Mouse (Mus musculus) liver, embryonic 14.5 days (tissue): Measurements from ENCODE around the gene Hirip3. TPM values are rescaled to one million over a fixed set of nuclear protein-coding genes. Genes with fewer than 3 reads are reported as not detected.
A peak's percentile ranks its signal among the peaks of the same experiment; 100 is the strongest.

Source experiments
- ATAC-seq: fragments of 200-750 bp; cut with Nextera tagmentation; 2 replicates; pipeline ENCODE4 v1.8.0; 2017; ENCODE audit warnings: moderate number of reproducible peaks, mild to moderate bottlenecking, moderate library complexity; ENCODE audit not compliant: insufficient read depth
- DNase-seq, 3 experiments: peaks; one replicate each; pipeline ENCODE4 v3.0.0-alpha.2; 2012 to 2013; ENCODE audit warnings: low read depth in 3 of 3, low spot score in 3 of 3
- H3K27ac ChIP-seq: fragments of 300-500 bp; sonication (generic); 2 replicates; pipeline ENCODE4 v1.5.1; 2014; ENCODE audit warnings: moderate library complexity, mild to moderate bottlenecking, control low read depth, inconsistent platforms
- H3K27me3 ChIP-seq: fragments of 300-500 bp; sonication (generic); 2 replicates; pipeline ENCODE4 v1.6.1; 2014; ENCODE audit warnings: mild to moderate bottlenecking, low read length, moderate library complexity; ENCODE audit not compliant: control insufficient read depth, insufficient read depth
- H3K36me3 ChIP-seq: fragments of 300-500 bp; sonication (generic); replicated peaks from 2 replicates; pipeline ENCODE4 v1.6.1; 2014; ENCODE audit warnings: low read depth; ENCODE audit not compliant: control insufficient read depth, insufficient read depth
- H3K4me1 ChIP-seq, 2 experiments: fragments of 200-500 bp in 1 of 2; fragments of 300-500 bp in 1 of 2; sonication (generic) in 1 of 2; replicated peaks; 2 replicates each; pipeline ENCODE4 v1.6.1; 2012 to 2014; ENCODE audit warnings: antibody characterized with exemption in 1 of 2, inconsistent platforms in 1 of 2, low read length in 1 of 2; ENCODE audit not compliant: control insufficient read depth in 2 of 2, insufficient read depth in 2 of 2
- H3K4me2 ChIP-seq: fragments of 300-500 bp; sonication (generic); 2 replicates; pipeline ENCODE4 v1.6.1; 2014; ENCODE audit warnings: low read depth, mild to moderate bottlenecking, control low read depth, moderate library complexity
- H3K4me3 ChIP-seq, 2 experiments: fragments of 200-500 bp in 1 of 2; fragments of 300-500 bp in 1 of 2; sonication (generic) in 1 of 2; 2 replicates each; pipeline ENCODE4 v1.5.1; 2012 to 2014; ENCODE audit warnings: low read depth in 2 of 2, low read length in 2 of 2, mild to moderate bottlenecking in 2 of 2, control low read depth in 1 of 2, inconsistent platforms in 1 of 2, moderate library complexity in 1 of 2; ENCODE audit not compliant: insufficient read depth in 1 of 2
- H3K9ac ChIP-seq: fragments of 300-500 bp; sonication (generic); replicated peaks from 2 replicates; pipeline ENCODE4 v1.6.1; 2014; ENCODE audit warnings: mild to moderate bottlenecking, control low read depth, moderate library complexity
- H3K9me3 ChIP-seq: fragments of 300-500 bp; sonication (generic); 2 replicates; pipeline ENCODE4 v1.6.1; 2016; ENCODE audit warnings: low read length, mixed read lengths; ENCODE audit not compliant: control insufficient read depth
- CTCF ChIP-seq: IDR thresholded peaks from 2 replicates; pipeline ENCODE4 v1.5.1; 2016; ENCODE audit warnings: antibody characterized with exemption, low read depth, control low read depth
- EP300 ChIP-seq: IDR thresholded peaks from 2 replicates; pipeline ENCODE4 v1.6.1; 2016; ENCODE audit warnings: antibody characterized with exemption, low read depth
- WGBS: fragments of 180-500 bp; shearing (Covaris S2); extraction: QIAGEN DNeasy Blood & Tissue Kit; methylation state at CpG from one replicate; pipeline ENCODE4 v1.1.7; 2014; ENCODE audit not compliant: insufficient replicate concordance; 5-methylcytosine and 5-hydroxymethylcytosine counted together
- polyA plus RNA-seq, 2 experiments: library from polyadenylated mRNA; depleted of rRNA in 1 of 2; stranded (reverse) in 1 of 2; unstranded in 1 of 2; fragments of >200 nt; fragmentation: Nextera tagmentation in 1 of 2; extraction: Ambion mirVana in 1 of 2; gene quantifications; 2 replicates each; pipeline versions ENCODE4 v1.2.1 to v1.2.3; 2012 to 2014

Gene Hirip3
- polyA plus RNA-seq, 2 experiments, result 5.2 to 58.1 TPM

DNA sequence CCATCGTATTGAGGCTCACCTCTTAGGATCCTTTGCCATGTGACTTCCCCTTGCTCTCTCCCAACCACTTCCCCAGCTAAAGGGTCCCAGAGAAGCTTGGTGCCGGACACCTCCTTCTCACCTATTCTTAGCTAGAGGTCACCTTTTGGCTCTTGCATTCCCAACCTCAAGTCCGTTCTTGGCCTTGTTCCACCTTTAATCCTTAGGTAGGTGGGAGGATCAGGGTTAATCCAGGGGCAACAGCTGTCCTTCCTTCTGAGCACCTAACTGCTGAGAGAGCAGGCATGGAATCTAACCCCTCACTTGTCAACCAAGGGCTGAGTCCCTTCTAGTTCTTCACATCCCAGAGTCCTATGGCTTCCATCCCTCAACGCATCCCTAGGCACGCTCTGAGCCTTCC is 35.8 kb upstream of the Hirip3 start:
- Histone ChIP-seq H3K36me3 (no peaks in the 10 kb centered on the region), H3K9ac (no peak overlapping the region), H3K9me3 (no peaks in the 10 kb centered on the region), H3K27ac (no peak overlapping the region), H3K4me3 (no peak overlapping the region), H3K4me2 (no peak overlapping the region), H3K27me3 (peaks cover 16% of the 10 kb centered on the region), H3K4me1 (no peaks in the 10 kb centered on the region)
- WGBS, result 50% methylated on average over 5 of the region's 5 CpGs
- no peak for TF ChIP-seq EP300
- no peak for TF ChIP-seq CTCF
- DNase-seq (no peak), ATAC-seq (no peak)

DNA sequence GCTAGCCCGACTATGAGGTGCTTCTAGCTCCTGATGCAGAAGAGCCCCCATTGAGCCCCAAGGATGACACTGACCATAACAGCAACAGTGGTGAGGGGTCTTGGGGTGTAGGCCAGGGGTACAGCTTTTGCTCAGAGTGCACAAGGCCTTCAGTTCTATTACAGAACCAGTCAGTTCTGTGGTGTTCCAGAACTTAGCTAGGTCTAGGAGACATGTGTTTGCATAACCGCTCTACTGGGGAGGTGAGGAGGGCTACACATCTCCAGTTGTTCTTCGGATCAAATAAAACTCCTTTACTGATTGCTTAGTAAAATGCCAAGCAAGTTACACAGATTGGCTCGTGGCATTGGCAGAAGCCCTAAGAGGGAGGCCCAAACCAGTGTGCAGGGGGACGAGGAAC is 30.2 kb upstream of the Hirip3 start, which contains the start of gene 4930451I11Rik:
TSS of gene 4930451I11Rik (minus strand) at position 101 of the 400 bp plus-strand sequence.
- H3K9ac ChIP-seq, result 0 out of 2 replicates have a peak within 1 kb of the TSS, but pooled peaks have one; percentile 18

DNA sequence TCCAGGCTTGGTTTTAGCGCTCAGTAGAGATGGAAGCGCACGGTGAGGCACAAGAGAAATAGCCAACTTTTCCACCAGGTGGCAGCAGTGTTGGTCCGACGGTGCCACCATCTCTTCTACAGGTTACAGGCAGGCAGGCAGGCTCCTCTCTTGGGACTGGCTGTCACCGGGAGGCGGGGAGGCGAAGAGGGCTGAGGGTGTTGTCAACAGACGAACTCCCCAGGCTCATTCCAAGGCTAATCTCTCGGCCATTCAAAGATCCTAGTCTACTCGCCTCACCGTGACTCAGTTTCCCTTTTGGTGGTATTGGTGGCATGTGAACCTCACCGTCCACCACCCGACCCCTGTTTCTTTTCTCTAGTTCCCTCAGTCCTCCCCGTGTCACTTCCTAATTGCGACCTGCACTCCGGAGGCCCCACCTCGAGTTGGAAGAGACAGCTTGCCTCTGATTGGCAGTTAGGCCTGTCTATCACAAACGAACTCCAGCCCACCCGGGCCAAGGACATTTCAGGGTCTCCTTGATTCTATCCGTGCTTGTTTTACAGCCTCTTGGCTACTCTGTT is 29.7 kb upstream of the Hirip3 start:
- Histone ChIP-seq H3K9ac (0 out of 2 replicates have a peak overlapping the region, but pooled peaks have one; percentile 18), H3K9me3 (no peaks in the 10 kb centered on the region), H3K27ac (no peak overlapping the region), H3K4me1 (peaks cover 0 to 3% of the 10 kb centered on the region in 2 experiments; a peak in 1 of 4 replicates), H3K27me3 (no peaks in the 10 kb centered on the region), H3K4me2 (peak overlapping the region; percentile 54), H3K4me3 (peak overlapping the region; percentile 35 to 36), H3K36me3 (no peaks in the 10 kb centered on the region)
- ATAC-seq (peak; percentile 76; the same call in 1 of the 2 replicates), DNase-seq (peak; percentile 55 to 57 (median 56))
- WGBS, result 1% methylated on average over 21 of the region's 21 CpGs
- TF ChIP-seq CTCF (peak; percentile 93), EP300 (no peak)

More for the DNA sequence above, 30.2 kb upstream of the Hirip3 start, which contains the start of gene 4930451I11Rik:
- Histone ChIP-seq H3K4me3 (peak within 1 kb of the TSS; percentile 35 to 36), H3K36me3 (no peaks in the 10 kb centered on the region), H3K4me1 (0 out of 4 replicates have a peak, but pooled peaks cover 0 to 2% of the 10 kb centered on the region in 2 experiments), H3K4me2 (peak within 1 kb of the TSS; percentile 54), H3K27ac (no peak within 1 kb of the TSS), H3K27me3 (no peaks in the 10 kb centered on the region), H3K9me3 (no peaks in the 10 kb centered on the region)
- no peak for ATAC-seq
- DNase-seq, result no peak
- TF ChIP-seq CTCF, result no peak
- no peak for TF ChIP-seq EP300
- WGBS, result 48% methylated on average over 5 of the region's 5 CpGs

DNA sequence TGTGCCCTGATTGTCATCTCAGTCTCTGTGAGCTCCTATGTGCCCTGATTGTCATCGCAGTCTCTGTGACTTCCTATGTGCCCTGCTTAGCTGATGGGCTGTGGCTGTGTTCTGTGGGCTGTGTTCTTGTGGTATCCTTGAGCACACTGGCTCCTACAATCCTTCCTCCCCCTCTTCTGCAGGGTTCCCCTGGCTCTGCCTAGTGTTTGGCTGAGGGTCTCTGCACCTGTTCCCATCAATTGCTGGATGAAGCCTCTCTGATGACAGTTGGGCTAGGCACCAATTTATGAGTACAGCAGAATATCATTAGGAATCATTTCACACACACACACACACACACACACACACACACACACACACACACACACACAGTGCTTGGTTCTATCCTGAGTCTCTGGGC is 28.5 kb upstream of the Hirip3 start:
- no peak for ATAC-seq
- Histone ChIP-seq H3K36me3 (no peaks in the 10 kb centered on the region), H3K9ac (no peak overlapping the region), H3K27ac (no peak overlapping the region), H3K9me3 (no peaks in the 10 kb centered on the region), H3K27me3 (no peaks in the 10 kb centered on the region), H3K4me1 (peaks cover 0 to 3% of the 10 kb centered on the region in 2 experiments; a peak in 1 of 4 replicates), H3K4me2 (no peak overlapping the region), H3K4me3 (no peak overlapping the region)
- no peak for DNase-seq
- TF ChIP-seq EP300 (no peak), CTCF (no peak)
- 73% methylated on average over 1 of the region's 1 CpGs for WGBS

- H3K36me3 ChIP-seq, result no peaks in the 10 kb centered on the region
- ATAC-seq, result no peak
These were observed 18.5 kb upstream of the Hirip3 start for GRCm38 (mm10) chr7:126843276-126843675.

More at GRCm38 (mm10) chr7:126843276-126843675, 18.5 kb upstream of the Hirip3 start:
- Histone ChIP-seq H3K4me3 (no peak overlapping the region), H3K4me2 (no peak overlapping the region), H3K27ac (no peak overlapping the region), H3K4me1 (no peaks in the 10 kb centered on the region), H3K9me3 (no peaks in the 10 kb centered on the region), H3K9ac (no peak overlapping the region), H3K27me3 (peaks cover 20% of the 10 kb centered on the region)
- no peak for DNase-seq
- TF ChIP-seq EP300 (no peak), CTCF (no peak)
- 55% methylated on average over 9 of the region's 9 CpGs for WGBS
